Mouse (Mus musculus): ENCODE data around the gene Atp5d. TPM values are rescaled to one million over a fixed set of nuclear protein-coding genes. Genes with fewer than 3 reads are reported as not detected.
"Not testable (repeated sequence)": the region's sequence is repeated elsewhere in the genome, so short reads cannot be mapped to it uniquely, and the experiment has no call there.

The Atp5d gene
- total RNA-seq, 2 experiments from 2014 or later = 1,252 to 1,264 TPM

DNA sequence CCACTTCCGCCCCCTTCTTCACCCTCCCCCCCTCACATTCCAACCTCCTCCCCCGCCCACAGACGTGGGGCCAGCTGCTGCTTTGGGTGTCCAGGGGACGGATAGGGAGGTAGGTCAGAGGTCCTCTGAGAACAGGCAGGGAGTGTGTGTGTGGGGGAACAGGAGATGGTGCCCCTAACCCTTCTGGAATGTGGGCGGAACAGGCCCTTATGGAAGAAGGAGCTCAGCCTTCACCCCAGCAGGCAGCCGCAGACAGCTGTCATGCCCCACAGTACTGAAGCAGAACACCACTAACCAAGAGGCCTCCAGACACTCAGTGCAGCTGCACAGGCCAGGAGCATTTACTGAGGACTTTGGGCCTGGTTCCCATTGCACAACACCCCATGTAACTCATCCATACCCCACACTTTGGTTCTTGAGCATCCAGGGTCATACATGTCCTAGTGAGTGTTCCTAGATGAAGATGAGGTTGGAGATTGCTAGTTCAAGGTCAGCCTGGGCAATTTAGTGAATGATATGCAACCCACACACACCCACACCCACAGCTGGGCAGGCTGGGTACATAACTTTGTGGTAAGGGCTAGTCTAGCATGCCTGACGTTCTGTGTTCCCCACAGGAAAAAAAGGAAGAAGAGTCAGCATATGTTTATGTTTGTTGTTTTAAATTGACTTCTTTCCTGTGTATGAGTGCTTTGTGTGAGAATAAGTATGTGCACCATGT is 23.2 kb downstream of the Atp5d start:
- DNase-seq (ENCODE audit: low spot score) = peak; percentile 36

DNA sequence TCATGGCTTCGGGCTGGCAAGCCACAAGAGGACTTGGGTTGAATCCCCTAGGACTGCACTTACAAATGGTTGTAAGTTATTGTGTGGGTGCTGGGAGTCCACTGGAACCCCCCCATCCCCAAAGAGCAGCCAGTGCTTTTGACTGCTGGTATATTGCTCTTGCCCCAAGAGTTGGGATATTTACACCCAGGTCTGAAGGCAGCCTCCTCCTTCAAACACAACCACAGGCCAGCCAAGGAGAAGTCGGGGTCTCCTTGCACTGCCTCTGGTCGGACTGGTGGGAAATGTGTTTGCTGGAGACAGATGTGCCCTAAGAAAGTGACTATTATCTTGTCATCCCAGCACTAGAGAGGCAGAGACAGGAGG is 23.8 kb downstream of the Atp5d start:
- intact Hi-C loops (cut with DNase I) = no loop called here
- DNase-seq (ENCODE audit: low spot score) = no peak

More for the DNA sequence above, 23.2 kb downstream of the Atp5d start:
- intact Hi-C loops (cut with DNase I) = no loop called here

DNA sequence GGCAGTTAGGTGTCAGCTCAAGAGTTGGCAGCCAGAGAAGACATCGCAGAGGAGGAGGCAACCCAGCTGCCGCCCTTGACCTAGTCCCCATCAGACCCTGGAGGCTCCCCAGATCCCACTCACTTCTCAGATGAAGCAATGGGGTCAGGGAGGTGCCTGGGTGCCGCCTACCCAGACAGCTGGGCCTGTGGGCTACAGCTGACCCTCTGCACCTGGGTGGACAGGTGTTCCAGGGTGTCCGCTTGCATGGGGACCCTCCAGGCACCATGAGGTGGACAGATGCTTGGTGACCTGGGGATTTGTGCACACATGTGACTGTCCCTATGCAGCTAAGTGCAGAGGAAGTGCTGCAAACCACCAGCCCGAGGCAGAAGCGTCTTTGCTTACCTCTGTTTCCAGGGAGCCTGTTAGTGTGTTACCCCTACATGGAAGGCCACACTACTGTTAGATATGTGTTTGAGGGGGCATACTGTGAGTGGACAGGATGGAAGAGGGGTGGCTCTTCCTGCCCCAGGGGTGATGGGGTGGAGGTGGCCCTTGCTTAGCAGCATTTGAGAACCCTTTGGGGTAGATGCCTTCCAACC is 24.4 kb downstream of the Atp5d start:
- no peak for DNase-seq (ENCODE audit: low spot score)
- intact Hi-C loops (cut with DNase I) = no loop called here

DNA sequence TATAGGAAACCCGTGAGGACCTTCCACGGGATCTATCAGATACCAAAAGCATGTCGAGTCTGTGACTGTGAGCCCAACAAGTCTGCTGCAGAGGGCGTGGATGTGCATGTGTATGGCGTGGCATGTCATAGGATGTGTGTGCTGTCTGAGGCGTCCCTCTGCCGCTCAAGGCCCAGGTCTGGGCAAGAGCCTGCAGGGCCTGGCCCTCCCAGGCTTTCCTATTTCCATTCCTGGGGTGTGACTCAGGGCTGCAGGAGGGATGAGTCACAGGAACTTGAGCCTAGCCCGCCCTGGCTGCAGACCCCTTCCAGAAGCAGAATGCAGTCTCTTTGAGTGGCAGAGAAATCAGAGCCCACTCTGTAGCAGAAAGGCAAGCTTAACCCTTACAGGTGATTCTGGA is 25.3 kb downstream of the Atp5d start:
- intact Hi-C loops (cut with DNase I) = no loop called here

DNA sequence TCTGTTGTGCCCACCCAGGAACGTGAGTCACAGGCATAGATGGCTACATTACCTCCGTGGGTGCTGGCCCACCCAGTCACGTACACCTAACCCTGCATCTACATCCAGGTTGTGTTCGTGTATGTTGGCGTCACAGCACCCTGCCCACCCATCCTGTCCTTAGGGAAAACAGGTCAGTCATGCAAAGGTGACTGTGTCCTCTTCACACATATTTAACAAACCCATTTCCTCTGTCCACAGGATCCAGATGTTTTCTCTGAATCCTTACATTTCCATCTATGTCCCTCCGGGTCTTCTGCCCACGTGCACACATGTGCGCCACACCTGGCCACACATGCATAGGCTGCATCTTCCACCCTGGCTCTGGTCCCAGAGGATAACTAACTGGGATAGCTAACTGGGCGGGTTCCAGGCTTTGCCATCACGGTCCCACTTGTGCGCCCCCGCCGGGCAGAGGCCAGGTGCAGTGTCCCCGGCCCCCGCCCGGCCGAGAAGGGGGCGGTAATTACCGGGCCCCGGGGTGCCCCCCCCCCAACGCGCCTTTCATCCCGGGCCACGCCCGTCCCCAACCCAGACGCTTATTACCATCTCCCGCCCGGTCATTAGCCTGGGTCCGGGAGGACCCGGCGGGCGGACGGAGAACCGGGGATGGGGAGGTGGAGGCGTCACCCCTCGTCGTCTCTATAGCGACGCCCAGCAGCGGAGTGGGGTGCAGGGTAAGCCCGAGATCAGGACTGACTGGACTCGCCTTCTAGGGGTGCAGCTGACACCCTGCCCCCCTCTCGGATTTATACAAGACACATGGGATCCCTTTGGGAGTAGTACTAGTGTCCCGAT is 25.9 kb downstream of the Atp5d start:
- intact Hi-C loops (cut with DNase I) = no loop called here
- no peak for DNase-seq (ENCODE audit: low spot score)

More for the DNA sequence above, 25.3 kb downstream of the Atp5d start:
- peak; percentile 60 for DNase-seq (ENCODE audit: low spot score)

DNA sequence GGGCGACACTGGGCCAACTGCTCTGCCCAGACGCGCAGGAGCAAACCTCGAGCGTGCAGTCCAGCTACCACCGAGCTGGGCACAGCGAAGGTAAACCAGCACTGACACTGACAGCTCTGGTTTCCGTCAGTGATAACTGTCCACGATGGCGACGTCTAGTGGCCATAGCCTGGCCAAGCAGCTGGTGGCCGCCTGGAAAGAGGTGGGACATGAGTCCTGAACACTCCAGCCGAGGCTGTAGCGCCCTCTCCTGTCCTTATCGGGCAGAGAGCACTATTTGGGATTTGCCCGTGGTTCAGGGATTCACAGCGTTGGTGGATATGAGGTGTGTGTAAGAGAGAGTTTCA is 26.5 kb downstream of the Atp5d start:
- DNase-seq (ENCODE audit: low spot score) = peak; percentile 92
- intact Hi-C loops (cut with DNase I) = loop anchor here (1.0 kb wide), 1 partner anchor 20 kb away; no protein-coding TSS in a partner anchor

DNA sequence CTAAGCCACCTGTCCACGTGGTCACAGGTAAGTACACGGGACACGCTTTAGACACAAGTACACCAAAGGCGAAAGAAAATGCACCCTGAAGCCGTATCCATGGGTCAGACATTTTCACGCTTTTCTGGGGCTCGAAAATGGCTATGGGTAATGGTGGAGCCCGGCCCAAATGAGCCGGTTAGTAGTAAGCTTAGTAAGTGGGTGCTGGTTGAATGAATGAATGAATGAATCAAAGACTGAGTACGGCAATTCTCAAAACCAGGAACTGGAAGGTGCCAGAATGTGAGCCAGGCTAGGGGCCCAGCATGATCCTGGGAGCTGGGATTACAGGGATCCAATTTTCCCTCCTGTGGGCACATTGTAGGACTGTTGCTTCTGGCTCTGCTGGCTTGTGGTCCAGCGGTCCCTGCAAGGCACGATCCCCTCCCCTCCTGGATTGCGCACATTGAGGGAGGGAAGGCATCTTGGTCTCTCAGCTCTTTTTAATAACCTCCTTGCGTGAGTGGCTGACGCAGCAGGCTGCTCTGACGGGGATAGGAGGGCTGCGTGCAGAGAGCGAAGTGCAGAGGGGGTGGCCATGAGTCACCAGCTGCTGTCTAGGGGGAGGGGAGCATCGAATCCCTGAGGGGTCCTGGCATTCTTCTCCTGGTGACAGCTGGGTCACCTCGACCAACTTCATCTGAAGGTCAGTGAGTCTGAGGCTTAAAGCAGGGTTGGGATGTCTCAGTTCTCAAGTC is 27.1 kb downstream of the Atp5d start, which contains the start of gene Cirbp:
TSS of gene Cirbp (plus strand) at position 594 of the 737 bp plus-strand sequence.
- intact Hi-C loops (cut with DNase I) = loop anchor here (1.0 kb wide), 1 partner anchor 20 kb away; no protein-coding TSS in a partner anchor
- DNase-seq (ENCODE audit: low spot score) = no peak

DNA sequence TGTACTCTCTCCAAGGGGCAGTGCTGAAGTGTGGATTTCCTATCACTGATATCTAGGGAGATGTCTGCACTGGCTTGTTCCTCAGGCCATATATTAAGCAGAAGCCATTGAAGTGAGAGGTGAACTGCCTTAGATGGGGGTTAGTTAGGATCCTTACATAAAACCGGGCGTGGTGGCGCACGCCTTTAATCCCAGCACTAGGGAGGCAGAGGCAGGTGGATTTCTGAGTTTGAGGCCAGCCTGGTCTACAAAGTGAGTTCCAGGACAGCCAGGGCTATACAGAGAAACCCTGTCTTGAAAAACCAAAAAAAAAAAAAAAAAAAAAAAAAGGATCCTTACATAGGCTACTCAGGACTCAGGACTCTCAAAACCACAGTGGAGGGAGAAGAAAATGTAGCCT is 27.7 kb downstream of the Atp5d start:
- DNase-seq (ENCODE audit: low spot score) = not testable (repeated sequence)

DNA sequence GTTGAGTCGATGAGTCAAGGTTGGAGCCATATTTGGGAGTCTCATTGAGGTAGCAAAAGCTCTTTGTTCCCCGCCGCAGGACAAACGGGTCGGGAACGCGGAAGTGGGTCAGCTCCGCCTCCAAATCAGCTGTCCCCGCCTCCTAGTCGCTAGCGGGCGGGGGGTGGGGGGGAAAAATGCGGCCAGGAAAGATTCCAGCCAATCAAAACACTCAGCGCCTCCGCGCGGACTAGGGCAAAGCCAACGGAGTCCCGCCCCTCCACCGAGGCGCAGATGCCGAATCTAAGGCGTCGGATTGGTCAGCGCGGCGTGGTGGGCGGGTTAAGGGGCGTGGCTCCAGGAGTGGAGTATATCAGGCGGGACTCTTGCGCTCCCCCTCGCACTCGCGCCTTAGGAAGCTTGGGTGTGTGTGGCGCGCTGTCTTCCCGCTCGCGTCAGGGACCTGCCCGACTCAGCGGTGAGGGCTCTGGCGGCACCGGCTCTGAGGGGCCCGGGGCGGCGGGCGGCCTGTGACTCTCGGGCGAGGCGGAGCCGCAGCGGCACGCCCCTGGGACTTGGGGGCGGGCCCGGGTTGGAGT is 29.1 kb downstream of the Atp5d start:
- peak; percentile 97 for DNase-seq (ENCODE audit: low spot score)
- intact Hi-C loops (cut with DNase I) = no loop called here

More for the DNA sequence above, 27.7 kb downstream of the Atp5d start:
- intact Hi-C loops (cut with DNase I) = not testable (repeated sequence)

DNA sequence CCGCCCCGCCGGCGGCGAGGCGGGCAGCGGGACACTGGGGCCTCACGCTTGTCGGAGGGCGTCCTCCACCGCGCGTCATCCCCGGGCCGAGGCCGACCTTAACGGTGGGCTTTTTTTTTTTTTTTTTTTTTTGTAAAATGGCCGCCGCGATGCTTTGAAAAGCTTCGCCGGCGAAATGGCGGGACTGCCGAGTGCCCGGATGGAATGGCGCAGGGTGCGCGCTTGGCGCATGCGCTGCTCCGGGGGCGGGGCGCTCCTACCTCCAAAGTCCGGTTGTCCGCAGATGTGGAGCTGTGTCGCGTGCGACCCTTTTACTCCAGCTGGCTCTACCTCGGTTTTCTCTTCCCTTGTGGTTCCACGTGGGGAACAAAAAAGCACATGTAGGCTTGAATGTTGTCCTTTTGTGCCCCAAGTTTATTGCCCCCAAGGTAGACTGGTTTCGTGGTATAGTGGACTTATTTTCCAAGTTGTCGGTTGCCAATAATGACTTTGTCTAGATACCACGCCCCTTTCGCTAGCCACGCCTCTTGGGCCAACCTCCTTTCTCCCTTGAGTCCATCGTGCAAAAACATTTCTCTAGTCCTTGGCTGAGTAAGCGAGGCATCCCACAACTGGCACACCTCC is 29.7 kb downstream of the Atp5d start:
- intact Hi-C loops (cut with DNase I) = no loop called here
- peak; percentile 87 for DNase-seq (ENCODE audit: low spot score)

DNA sequence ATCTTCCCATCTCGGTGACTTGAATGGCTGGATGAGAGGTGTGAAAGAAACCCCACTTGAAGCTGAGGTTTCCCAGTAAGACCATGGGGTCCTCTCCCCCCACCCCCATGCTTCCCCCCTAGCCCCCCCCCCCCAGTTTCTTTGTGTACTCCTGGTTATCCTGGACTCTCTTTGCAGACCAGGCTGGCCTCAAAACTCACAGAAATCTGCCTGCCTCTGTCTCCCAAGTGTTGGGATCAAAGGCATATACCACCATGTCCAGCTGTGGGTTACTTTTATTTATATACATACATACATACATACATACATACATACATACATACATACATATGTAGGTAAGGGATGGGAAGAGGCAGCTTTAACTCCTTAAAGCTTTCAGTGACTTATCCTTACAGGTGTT is 30.6 kb downstream of the Atp5d start:
- DNase-seq (ENCODE audit: low spot score) = no peak
- intact Hi-C loops (cut with DNase I) = no loop called here

DNA sequence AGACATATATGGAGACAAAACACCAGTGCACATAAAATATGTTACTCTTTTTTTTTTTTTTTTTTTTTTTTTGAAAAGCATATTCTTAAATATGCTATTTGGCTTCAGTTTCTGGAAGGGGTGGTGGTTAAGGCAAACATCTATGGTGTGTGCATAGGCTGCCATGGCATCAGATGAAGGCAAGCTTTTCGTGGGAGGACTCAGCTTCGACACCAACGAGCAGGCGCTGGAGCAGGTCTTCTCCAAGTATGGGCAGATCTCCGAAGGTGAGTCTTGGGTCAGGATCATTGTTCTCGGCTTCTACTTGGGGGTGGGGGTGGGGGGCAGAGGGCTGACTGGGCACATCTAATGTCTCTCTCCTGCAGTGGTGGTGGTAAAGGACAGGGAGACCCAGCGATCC is 31.2 kb downstream of the Atp5d start:
- no peak for DNase-seq (ENCODE audit: low spot score)
- intact Hi-C loops (cut with DNase I) = loop anchor here (10.0 kb wide), 1 partner anchor 205 kb away; no protein-coding TSS in a partner anchor

DNA sequence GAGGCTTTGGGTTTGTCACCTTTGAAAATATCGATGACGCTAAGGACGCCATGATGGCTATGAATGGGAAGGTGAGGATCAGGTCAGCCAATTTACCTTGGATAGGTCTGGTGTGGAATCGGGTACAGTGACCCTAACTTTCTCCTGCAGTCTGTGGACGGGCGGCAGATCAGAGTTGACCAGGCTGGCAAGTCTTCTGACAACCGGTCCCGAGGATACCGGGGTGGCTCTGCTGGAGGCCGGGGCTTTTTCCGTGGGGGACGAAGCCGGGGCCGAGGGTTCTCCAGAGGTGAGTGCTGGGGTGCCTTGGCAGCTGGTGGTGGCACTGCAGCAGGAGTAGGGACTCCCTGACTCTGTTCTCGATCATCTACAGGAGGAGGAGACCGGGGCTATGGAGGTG is 31.6 kb downstream of the Atp5d start:
- intact Hi-C loops (cut with DNase I) = loop anchor here (10.0 kb wide), 1 partner anchor 205 kb away; no protein-coding TSS in a partner anchor

DNA sequence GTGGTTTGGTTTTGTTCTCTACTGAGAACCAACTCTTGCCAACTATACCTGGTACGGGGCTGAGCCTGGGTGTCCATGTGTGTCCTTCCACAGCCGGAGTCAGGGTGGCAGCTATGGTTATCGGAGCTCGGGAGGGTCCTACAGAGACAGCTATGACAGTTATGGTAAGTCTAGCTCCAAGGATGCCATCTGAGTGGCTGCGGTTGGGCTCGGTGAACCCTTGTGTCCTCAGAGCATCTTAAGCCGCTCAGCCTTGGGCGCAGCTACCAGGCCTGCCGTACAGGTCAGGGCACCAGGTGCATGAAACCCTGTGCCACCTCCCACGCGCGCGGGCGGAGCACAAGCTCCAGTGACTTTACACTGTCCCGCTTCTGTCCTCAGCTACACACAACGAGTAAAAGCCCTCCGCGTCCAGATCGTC is 32.2 kb downstream of the Atp5d start:
- intact Hi-C loops (cut with DNase I) = loop anchor here (10.0 kb wide), 1 partner anchor 204 kb away; no protein-coding TSS in a partner anchor
- no peak for DNase-seq (ENCODE audit: low spot score)

More for the DNA sequence above, 31.6 kb downstream of the Atp5d start:
- DNase-seq (ENCODE audit: low spot score) = no peak

DNA sequence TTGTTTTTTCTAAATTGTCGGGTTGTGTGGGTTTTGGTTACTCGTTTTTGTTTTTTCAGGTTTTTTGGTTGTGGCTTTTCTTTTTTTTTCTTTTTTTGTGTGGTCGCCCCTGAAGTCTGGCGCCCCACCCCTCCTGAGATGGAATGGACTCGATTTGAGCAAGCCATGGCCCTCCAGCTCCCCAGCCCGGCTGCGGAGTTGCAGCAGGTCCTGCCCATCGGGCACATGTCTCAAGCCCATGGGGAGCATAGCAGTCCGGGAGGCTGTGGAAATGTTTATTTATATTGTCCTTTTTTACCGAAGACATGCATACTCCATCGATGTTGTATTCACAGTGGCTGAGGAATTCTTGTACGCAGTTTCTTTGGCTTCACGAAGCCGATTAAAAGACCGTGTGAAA is 32.8 kb downstream of the Atp5d start:
- DNase-seq (ENCODE audit: low spot score) = no peak
- intact Hi-C loops (cut with DNase I) = loop anchor here (10.0 kb wide), 1 partner anchor 204 kb away; no protein-coding TSS in a partner anchor

DNA sequence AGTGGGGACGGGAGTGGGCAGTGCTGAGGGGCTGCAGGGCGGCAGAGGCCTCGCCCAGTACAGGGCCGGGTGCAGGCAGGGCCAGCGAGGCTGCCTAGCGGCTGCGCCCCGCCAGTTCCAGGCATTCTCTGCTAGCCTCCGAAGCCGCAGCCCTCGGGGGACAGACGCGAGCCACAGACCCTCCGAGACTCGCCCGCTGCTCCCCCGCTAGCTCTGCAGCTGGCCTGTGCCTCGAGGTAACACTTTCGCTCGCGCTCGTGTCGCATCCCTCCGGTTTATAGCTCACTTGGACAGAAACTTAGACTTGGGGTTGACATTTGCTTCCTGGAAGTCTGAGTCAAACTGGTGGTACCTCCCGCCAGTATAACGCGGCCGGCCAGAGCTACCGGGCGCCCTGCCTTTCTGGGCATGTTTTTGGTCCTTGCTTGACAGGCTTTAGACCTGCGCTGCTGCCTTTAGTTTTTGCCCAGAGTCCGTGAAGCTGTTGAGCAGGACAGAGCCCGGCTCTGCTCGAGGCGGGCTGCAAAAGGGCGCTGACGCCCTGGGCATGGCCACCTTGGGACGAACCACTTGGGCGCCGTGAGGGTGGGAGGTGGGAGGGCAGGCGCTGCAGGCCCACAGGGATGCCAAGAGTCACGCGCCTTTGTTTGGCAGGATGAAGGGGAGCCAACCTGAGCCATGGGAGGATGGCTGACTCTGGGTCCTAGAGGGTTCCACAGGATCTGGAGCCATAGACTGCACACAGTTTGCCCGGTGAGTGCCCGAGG is 33.5 kb downstream of the Atp5d start:
- no peak for DNase-seq (ENCODE audit: low spot score)
- intact Hi-C loops (cut with DNase I) = loop anchor here (10.0 kb wide), 1 partner anchor 203 kb away; no protein-coding TSS in a partner anchor

DNA sequence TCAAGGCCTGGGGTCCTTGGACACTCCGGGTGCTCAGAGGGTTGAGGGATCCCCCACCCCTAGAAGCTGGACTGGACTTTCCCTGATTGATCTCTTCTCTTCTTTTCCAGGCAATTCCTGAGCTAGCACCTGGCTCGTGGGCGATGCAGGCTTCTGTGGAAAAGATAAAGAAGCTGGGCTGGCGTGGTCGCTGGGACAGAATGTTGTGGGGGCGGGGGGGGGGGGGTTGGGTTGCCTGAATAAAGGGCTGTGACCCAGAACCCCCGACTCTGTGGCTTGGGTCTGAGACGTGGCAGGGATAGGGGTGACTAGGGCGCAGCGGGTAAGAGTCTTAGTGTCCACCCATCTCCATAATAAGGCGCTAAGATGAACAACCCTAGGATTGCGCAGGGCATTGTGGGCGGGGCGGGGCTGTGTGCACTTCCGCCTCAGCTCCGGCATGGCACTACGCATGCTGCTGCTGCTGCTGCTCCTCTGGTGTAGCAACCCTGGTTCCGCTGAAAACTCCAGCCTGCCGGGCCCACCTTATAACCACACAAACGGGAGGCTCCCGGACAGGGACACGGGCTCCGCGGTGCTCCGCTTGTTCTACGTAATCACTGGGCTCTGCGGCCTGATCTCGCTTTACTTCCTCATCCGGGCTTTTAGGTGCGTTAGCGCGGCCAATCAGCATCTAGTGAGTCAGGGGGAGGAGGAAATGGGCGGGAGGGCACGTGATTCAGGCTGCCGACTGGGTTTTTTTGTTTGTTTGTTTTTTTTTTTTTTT is 34.3 kb downstream of the Atp5d start, which contains the start of gene 1600002K03Rik:
TSS of gene 1600002K03Rik (plus strand) at position 418 of the 766 bp plus-strand sequence.
- DNase-seq (ENCODE audit: low spot score) = peak; percentile 84
- intact Hi-C loops (cut with DNase I) = loop anchor here (10.0 kb wide), 1 partner anchor 202 kb away; no protein-coding TSS in a partner anchor
